Mouse (Mus musculus) mesoderm, embryonic 11.5 days (tissue): Measurements from ENCODE around the gene 4930523C07Rik.

Source experiments
- DNase-seq: peaks from one replicate; pipeline ENCODE4 v3.0.0-alpha.2; 2012; ENCODE audit warnings: low read depth, low spot score

4930523C07Rik gene

DNA sequence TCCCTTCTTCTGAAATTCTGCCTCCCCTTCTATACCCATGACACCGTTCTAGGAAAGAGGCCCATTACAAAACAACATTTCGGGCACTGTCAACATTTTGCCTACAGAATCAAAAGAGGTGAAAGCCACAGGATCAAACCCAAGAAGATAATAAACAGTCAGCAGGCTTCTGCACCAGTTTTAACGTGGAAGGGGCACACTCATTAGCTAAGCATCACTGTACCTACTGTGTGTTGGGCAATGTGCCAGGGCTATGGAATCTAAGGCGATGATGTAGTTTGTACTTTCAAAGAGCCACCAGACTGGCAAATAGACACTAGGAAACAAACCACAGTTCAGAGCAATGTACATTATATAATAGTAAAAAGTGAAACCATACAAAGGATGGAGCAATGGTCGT lies 1.8 kb downstream of the 4930523C07Rik start:
- DNase-seq, result no peak

DNA sequence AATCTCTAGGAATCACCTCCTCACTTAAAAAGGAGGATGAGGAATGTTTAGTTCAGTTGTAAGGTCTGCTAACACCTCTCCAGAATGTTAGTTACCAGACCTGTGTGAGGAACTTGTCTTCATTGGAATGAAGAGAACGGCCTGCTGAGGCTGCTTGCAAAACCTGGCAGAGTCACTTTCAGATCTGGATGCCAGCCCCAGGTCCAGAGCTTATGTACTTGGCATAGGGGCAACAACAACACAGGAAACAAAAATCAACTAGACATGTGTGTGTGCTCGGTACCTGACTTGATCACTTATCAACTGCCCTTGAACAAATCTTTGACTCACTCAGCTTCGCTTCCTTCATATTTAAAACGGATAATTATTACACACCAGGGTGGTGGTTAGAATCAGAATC lies 2.6 kb downstream of the 4930523C07Rik start:
- no peak for DNase-seq

DNA sequence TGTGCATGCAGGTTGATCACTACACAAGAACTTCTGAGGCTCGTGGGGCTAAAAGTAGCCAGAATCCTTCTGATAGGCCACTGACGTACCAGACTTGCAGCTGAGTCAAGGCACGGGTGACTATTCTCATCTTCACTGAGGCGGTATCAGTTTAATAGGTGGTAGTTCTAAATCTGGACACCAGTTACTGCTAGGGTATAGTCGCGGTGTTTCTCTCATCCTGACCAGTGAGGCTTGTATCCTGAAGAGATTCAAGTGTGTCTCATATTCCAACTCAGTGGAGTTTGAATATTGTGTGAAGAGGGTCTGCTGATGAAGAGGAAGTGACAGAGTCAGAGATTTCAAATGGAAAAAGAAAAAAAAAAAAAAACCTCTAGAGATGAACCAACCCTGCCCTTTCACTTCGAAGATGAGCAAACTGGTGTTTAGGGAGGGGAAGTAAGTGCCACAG lies 3.3 kb downstream of the 4930523C07Rik start:
- DNase-seq, result no peak

DNA sequence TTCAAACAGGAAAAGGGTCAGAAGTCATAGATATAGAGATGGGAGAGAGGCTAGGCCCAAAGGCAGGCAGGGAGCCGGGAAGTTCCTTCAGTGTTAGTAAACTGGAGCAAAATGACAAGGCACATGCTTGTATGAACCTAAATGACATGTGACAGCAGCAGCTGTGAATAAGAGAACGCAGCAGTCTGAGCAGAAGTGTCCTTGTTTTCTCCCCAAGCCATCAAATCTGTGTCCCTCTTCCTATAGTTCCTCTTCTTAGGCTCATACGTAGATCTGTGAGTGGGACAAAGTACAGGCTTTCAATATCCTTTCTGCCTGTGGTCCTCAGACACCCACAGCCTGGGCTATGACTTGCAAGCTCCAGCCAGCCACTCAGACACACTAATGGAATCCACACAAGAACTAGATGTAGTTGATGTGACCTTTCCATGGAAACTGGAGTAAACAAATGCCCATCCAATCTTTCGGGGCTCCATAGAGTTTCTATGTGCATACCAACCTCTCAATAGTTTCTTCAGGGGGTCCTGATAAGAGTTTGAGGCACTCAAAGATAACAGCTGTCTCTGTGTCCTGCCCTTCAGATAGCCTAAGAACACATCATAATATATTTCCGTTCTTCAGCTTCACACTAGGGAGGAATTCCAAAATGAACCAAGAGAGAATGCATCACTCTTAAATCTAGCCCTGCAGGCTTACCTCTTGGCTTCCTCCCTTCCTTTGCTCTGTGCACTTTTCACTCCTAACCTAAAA lies 5.1 kb downstream of the 4930523C07Rik start:
- DNase-seq, result no peak

DNA sequence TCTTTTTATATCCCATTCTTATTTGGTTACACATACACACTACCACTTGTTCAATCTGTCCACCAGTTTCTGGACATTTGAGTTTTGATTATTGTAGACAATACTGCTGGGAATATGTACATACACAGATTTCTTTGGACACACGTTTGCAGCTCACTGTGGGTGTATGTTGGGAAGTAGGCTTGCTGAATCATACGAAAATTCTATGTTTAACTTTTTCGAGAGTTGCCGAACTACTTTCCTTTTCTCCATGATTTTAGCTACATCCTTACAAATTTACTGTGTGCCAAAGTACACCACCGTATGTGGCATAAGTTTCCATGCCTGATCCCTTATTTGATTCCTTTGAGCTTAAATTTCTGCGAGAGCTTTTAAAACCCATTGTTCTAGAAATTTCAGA lies 6.7 kb downstream of the 4930523C07Rik start:
- no peak for DNase-seq

DNA sequence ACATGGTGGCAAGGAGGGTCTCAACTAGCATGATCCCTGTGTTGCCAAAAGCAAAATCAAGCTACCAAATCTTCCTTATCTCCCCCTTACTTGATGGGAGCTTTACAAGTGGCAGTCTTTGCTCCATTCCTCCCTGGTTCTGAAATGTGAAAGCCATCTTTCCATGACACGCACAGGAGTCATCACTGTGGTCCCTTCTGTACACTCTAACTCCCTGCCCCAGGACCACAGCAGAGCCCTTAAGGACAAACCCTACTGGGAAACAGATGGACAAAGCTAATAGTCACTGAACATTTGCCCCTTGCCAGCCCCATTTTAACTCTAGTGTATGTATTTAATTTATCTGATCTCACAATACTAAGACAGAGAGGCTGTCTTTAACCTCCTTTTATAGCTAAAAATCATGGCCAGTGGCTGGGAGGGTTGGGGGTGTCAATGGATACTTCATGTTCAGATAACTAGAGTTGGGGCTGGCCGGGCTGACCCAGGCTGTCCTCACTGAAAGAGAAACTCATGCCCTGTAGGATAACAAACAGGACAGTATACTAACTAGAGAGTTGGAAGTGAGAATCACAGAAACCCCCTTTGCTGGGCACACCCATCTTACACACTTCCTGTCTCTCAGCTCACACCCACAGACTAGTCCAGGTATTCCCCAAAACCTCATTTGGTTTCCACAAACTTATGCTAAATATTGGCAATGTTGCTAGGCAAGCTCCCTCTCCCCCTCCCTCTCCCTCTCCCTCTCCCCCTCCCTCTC lies 8.6 kb downstream of the 4930523C07Rik start:
- no peak for DNase-seq

DNA sequence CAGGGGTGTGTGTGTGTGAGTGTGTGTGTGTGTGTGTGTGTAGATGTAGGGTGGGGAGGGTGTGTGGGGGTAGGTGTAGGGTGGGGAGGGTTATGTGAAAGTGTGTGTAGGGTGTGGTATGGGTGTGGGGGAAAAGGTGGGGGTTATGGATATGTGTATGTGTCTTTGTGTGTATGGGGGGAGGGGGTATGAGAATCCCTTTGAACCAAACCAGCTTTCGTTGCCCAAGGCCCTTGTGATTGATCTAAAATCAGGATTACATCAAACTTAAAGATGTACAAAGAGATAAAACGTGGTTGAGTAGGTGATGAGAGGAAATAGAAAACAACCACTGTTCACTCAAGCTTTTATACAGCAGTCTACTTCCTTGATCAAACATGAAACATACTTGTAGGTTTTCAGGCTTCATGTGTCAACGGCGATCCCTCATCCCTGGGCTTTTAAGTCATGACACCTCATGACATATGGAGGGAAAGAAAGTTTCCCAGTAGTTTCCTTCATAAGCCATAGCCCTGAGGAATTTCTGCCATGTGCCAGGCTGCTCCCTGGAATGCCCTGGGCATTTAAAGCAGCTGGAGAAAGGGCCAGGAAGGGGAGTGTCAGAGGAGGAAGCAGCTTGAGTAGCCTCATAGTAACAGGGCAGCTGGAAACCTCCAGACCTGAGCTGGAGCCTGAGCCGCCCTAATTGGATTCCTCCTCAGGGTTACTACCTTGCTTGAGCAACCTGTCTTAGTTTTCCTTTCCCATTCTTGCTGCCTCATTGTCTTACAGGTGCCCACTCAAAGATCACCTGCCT lies 9.5 kb downstream of the 4930523C07Rik start:
- DNase-seq, result peak; percentile 15

DNA sequence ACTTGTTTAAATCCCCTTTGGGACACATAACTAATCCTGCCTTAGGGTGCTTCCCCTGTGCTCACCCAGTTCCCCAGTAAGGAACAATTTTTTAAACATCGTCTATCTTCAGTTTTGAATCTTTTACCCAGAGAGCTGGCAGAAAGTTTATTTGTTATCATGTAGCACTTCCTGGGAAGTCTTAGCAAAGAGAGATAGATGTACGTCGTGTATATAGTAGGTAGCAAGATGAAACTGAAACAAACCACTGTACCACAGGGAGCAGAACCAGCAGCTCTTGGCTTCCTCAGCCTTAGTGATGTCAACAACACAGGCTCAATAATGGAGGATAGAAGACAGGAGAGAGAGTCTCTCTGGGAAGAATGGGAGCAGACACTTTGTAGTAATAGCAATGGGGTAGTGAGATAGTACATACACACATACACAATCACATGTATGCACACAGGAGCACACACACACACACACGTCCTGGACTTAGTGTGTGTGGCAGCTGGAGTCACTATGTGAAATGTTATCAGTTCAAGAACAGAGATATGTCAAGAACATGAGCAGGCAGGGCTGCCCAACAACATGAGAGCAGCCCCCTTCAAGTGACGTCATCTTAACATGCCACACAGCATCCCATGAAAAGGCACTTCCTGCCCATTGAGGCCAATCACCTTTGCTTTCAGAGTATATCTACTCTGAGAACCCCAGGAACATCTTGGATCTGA lies 10.3 kb downstream of the 4930523C07Rik start:
- no peak for DNase-seq

DNA sequence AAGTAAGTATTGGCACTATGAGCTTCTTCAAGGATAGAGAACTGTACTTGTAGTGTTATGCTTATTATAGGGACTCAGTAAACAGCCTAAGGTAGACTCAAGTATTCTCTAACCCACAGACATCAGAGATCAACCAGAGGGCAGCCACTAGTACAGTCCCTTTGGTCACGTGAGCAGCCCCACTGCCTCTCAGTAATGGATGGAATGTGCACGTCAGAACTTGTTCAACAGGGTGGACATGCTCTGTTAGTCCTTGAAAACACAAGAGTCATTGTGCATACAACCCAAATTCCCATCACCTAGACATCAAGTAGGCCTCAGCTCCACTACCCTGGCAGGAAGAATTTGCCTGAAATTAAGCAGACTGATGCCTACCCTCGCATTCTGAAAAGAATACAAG lies 13.5 kb downstream of the 4930523C07Rik start:
- DNase-seq, result no peak

DNA sequence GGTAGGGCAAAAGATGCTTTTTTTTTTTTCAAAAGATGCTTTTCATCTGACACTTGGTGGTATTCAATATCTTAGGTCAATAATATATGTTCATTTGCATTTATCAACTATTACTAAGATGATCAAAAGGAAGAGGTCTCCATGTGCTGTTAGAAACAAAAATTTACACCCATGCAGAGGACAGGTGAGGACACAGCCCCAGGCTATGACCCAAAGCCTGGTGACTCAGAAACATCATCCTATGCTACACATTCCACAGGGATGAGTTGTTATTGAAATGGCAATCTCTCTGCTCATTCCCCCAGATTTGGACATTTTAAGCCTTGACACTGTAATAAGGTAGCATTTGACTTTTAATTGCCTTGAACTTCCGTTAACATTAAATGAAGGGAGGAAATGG lies 15.7 kb downstream of the 4930523C07Rik start:
- no peak for DNase-seq

DNA sequence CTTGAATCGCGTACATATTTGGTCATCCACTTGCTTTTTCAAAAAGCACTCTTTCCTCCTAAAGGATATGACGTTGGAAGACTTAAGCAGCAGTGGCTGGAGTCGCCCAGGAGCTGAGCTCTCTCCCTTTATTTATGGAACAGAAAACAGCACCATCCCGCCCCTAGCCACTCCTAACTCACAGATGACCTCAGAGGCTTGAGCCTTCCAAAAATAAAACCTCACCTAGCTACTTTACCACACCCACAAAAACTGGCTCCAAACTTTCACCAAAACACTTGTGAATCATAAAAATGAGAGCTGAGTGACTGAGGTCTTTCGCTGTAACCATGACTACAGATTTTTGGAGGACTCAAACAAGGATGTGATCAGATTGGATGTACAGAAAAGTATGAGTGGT lies 16.4 kb downstream of the 4930523C07Rik start:
- DNase-seq, result no peak

DNA sequence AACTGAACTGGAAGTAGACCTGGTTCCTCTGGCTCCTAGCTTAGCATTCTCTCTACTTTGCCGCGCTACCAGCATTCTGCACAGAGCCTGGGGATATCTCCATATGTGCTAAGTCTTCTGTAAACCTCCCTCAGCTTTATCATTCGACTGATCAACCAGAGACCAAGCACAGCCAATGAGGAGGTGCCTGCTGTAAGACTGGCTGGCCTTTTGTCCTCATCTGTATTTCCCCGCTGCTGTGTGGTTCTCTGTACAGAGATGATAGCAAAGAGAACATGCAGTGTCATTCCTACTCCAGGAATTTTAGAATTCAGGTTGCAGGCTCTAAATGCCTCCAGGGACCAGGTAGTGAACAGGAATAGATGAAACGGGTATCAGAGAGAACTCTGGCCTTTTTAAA lies 17.1 kb downstream of the 4930523C07Rik start:
- DNase-seq, result no peak

DNA sequence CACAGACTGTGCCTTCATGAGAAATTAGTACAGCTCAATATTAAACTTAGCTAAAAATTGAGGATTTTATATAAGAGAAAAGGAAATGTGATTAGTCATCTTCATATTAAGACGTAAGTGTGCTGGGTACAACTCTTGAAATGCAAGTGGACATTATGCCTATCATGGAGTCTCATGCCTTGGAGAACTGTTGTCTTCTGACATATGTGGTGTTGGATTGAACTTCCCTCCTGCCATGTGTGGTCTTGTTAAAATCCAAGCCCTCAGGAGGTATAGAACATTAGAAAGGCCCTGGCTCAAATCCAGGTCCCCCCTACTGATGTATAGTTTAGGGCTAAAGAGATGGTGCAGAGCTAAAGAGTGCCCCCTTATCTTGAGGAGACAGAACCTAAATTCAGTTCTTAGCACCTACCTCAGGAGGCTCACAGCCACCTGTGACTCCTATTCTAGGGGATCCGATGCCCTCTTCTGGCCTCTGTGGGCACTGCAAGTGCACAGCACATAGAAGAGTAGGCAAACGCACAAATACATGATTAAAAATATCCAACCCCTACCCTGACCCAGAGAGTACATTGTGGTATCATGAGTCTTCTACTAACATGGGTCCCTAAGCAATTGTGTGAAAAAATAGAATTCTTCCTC lies 17.7 kb downstream of the 4930523C07Rik start:
- no peak for DNase-seq

DNA sequence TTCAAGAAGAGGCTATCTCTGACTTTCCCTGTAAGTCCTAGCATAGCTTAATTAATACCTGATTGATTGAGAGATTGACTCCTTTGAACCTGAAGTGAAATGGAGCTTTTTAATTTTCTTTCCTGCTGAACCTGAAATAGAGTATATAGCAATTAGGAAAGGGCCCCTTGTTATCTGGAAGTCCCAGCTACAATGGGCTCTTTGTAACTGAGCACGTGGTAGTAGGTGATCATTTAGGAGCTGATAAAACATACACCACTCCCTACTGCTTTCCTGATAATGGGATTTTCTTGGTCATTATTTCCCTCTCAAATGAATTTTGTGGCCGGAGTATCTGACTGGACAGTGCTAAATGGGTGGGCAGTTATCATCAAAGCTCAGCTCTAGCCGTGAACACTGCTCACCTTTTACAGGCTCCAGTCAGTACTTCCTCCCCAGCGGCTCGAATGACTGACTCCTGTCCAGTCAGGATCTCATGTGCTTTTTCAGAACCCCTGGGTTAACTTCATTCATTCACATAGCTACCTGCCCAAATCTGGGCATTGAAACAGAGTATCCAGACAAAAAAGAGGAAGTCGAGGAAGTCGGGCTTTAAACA lies 20.5 kb downstream of the 4930523C07Rik start:
- DNase-seq, result no peak

DNA sequence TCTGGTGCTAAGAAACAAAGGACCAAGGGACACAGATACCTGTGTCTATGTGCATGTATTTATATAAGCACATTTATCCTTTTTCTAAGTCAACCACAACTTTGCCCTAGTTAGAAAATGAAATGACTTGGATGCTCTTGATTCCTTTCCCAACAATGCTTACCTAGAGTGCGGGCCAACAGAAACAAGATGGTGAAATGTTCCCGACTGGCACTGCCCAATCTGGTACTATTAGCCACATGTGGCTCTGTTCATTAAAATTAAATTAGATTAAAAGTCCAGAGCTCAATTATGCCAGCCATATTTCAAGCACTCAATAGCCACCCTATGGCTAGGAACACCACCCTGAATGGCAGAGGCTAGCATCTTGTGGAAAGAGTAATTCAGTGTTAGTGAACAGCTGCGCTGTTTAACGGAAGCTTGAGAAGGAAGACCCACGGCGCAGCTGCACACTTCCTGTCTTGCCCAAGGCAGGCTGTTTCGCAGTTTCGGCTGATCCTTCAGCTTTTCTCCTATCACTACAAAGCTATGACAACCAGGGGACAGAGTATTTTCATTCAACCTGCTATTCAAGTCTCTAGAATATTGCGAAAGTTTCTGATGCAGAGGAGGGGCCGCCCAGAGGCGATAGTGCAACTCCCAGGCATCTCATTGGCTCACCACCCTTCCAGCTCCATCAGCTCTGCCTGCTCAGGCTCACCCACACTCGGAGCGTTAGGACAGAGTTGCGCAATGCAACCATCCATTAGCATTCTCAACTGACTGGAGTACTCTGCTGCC lies 34.9 kb downstream of the 4930523C07Rik start:
- no peak for DNase-seq

DNA sequence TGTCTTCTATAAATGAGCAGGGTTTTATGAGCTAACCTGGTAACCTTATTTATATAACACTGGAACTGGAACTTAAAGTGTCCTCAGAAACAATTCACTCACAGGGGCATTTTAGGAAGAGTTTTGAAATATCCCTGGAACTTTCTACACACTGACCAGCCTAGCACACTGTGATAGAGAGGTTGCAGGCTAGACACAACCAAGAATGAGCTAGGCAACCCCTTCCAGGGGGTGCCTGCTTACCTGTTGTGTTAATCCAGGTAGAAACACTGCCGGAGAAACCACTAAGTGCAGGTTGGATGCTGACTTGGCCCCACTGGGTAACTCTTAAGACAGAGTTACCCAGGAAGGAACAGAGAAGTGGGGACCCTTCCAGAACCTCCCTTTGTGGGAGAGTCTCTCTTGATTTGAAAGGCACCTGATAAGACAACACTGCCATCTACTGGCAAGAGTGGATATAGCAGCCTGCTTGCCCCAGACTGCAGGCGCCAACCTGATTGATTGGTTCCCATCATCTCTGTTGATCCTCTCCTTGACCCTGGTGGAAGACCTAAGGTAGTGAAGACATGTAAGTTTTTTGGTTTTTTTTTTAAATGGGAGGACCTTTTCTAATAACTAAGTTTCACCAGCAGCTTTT lies 36.7 kb downstream of the 4930523C07Rik start:
- peak; percentile 86 for DNase-seq

DNA sequence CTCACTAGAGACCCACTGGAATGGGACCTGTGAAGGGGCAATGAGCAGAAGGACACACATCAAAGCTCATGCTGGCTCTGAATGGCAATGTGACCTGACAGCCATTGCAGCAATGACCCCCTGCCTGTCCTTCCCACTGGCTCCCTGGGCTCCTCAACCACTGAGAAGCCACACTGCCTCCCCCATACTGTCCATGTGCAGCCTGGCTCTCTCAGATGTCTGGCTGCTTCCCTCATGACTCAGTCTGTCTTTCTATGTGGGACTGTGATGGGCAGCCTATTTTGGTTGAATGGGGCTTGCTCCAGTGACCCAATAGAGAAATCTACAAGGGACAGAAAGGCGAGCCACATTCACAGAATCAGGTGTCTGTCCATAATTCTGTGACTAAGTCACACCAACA lies 38.5 kb downstream of the 4930523C07Rik start:
- DNase-seq, result no peak

DNA sequence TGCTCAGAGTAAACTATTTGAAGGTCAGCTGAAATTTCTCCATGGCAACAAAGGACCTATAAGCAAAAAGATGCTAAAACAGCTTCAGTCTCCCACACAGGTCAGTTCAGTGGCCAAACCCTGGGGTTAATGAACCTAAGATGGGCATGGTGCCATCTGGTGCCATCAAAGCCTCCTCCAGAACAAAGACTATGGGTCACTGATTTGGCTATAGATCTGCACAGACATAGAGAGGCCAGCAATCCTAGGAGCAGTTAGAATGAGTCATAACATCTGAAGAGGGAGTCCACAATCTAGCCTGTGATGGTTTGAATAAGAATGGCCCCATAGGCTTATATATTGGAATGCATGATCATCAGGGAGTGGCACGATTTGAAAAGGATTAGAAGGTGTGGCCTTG lies 40.1 kb downstream of the 4930523C07Rik start:
- no peak for DNase-seq

DNA sequence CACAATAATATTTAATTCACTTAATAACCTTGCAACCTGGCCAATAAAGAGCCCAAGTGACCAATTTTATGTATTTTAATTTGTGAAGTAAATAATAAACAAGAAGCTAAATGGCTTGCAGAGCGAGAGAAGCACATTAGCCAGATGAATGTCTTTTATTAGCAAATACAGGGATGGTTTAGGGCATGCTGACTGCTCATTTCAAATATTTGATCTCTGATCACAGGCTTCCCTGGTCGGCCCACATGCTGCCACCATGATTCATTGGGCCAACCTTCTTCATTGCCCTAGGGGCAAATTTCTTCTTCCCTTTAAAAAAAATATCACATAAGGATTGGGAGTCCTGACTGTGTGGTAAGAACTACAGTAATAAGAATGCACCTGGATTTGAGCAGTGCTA lies 42.5 kb downstream of the 4930523C07Rik start:
- DNase-seq, result no peak
